Mouse (Mus musculus): Measurements from ENCODE around the gene Hadha.

DNA sequence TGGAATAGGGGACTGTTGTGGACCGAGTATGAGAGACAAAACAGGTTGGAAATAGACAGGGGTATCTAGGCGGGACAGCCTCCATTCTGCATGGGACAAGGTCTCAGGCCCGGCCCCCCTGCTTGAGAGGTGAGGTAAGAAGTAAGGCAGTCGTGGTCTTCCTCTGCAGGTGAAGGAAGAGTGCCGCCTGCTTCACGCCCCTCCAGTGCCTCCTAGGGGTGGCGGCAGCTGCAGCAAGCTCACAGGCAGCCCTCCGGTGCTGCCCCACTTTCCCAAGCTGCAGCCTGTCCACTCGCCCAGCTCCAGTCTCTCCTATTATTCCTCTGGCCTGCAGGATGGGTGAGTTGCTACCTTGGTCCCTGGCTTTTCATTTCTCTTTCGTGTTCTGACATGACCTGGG is 39.2 kb downstream of the Hadha start:
- TF ChIP-seq CTCF (IDR thresholded peaks at IDR 0.05; ENCODE audit: low read depth) (peak; percentile 47), EP300 (optimal IDR thresholded peaks at IDR 0.05) (no peak)
